Mouse (Mus musculus) hindbrain, postnatal 0 days (tissue): Measurements from ENCODE around the gene Atf3. TPM values are rescaled to one million over a fixed set of nuclear protein-coding genes. Genes with fewer than 3 reads are reported as not detected.
A peak's percentile ranks its signal among the peaks of the same experiment; 100 is the strongest.

ENCODE experiments used
- ATAC-seq: fragments of 200-750 bp; cut with Nextera tagmentation; 2 replicates; pipeline ENCODE4 v1.8.0; 2017; ENCODE audit warnings: mild to moderate bottlenecking, moderate TSS enrichment, moderate library complexity
- DNase-seq: peaks from one replicate; pipeline ENCODE4 v3.0.0-alpha.2; 2015; ENCODE audit warnings: low spot score
- H3K27ac ChIP-seq: fragments of 300-500 bp; sonication (generic); 2 replicates; pipeline ENCODE4 v1.5.1; 2014; ENCODE audit warnings: mild to moderate bottlenecking
- H3K27me3 ChIP-seq: fragments of 300-500 bp; sonication (generic); 2 replicates; pipeline ENCODE4 v1.6.1; 2014; ENCODE audit warnings: low read length, mixed read lengths; ENCODE audit not compliant: insufficient read depth
- H3K36me3 ChIP-seq: fragments of 300-500 bp; sonication (generic); 2 replicates; pipeline ENCODE4 v1.6.1; 2014; ENCODE audit warnings: low read length, mixed read lengths; ENCODE audit not compliant: insufficient read depth
- H3K4me1 ChIP-seq: fragments of 300-500 bp; sonication (generic); 2 replicates; pipeline ENCODE4 v1.6.1; 2014; ENCODE audit warnings: antibody characterized with exemption, low read length, mixed read lengths; ENCODE audit not compliant: insufficient read depth
- H3K4me2 ChIP-seq: fragments of 300-500 bp; sonication (generic); 2 replicates; pipeline ENCODE4 v1.6.1; 2014; ENCODE audit warnings: low read depth, mild to moderate bottlenecking, low read length, moderate library complexity, mixed read lengths
- H3K4me3 ChIP-seq: fragments of 300-500 bp; sonication (generic); 2 replicates; pipeline ENCODE4 v1.5.1; 2014; ENCODE audit warnings: low read length
- H3K9ac ChIP-seq: fragments of 300-500 bp; sonication (generic); replicated peaks from 2 replicates; pipeline ENCODE4 v1.6.1; 2014; ENCODE audit warnings: mild to moderate bottlenecking, low read length, moderate library complexity, mixed read lengths
- H3K9me3 ChIP-seq: fragments of 300-500 bp; sonication (generic); 2 replicates; pipeline ENCODE4 v1.6.1; 2016; ENCODE audit warnings: low read length, mixed read lengths
- CTCF ChIP-seq: IDR thresholded peaks from 2 replicates; pipeline ENCODE4 v1.5.1; 2016; ENCODE audit warnings: antibody characterized with exemption, control low read depth, low read depth
- WGBS: fragments of 180-500 bp; shearing (Covaris S2); extraction: QIAGEN DNeasy Blood & Tissue Kit; methylation state at CpG from one replicate; pipeline ENCODE4 v1.1.7; 2014; 5-methylcytosine and 5-hydroxymethylcytosine counted together
- polyA plus RNA-seq: library from polyadenylated mRNA; unstranded; fragments of >200 nt; fragmentation: Nextera tagmentation; extraction: Ambion mirVana; gene quantifications from 2 replicates; pipeline ENCODE4 v1.2.1, GENCODE M21; 2015
- total RNA-seq: library from RNA; depleted of rRNA; stranded (reverse); fragments of >200 nt; gene quantifications from 2 replicates; pipeline ENCODE4 v1.2.3, GENCODE M21; 2014

Gene Atf3
- total and polyA plus RNA-seq, 2 experiments from 2014 or later: 1.6 to 1.8 TPM

DNA sequence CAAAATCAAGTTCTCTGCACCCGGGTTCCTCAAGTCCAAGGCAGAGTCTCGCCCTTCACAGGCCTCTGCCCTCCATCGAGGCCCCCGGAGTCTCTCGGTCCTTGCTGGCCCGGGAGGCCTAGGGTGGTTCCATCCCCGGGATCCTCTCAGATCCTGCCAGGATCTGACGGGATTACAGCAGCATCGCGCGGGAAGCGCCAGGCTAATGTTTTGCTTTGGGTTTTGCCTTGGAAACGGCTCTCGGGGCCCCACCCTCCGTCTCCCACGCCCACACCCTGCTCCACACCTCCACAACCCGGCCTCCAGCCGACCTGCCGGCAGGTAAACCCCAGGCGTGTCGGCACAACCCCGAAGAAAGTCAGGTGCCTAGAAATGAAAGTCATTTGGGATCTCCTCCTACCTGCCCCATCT lies 33.0 kb downstream of the Atf3 start:
- Histone ChIP-seq H3K9ac (no peak overlapping the region), H3K4me3 (peak overlapping the region; percentile 57), H3K27me3 (peaks cover 57% of the 10 kb centered on the region), H3K36me3 (no peaks in the 10 kb centered on the region), H3K27ac (no peak overlapping the region), H3K9me3 (no peaks in the 10 kb centered on the region), H3K4me1 (0 out of 2 replicates have a peak, but pooled peaks cover 12% of the 10 kb centered on the region), H3K4me2 (peak overlapping the region; percentile 100)
- ATAC-seq: no peak
- no peak for DNase-seq
- no peak for TF ChIP-seq CTCF
- under 1% methylated on average over 22 of the region's 22 CpGs for WGBS

DNA sequence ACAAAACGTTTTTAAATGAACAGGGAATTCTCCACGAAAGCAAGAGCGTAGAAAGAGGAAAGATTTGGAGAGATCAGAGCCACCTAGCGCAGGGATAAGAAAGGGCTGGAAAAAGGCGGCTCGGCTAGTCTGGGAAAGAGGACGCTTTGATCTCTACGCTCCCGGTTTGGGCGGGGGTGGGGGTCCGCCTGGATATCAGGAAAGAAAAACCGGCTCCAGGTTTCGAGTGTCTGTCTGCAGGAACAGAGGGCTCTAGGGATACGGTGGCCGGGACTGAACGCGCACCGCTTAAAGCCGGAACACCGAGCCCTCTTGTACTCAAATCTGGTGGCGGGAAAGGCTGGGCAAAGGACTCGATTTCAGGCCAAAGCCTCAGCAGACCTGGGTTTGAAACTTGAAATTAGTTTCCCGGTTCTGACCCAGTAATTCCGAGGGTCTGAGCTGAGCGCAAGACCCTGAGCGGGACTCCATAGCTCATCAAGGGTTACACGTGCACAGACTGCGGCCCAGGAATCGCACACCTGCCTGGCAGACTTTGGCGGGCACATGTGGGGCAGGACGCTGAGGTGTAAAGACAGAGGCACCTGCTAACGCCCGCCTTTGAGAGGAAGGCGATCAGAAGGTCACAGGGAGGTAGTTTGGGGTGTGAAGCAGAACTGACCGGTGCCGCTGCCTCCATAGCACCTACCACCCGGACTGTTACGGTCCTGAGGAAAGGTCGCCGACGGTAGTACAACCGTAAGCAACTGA lies 33.6 kb downstream of the Atf3 start:
- Histone ChIP-seq H3K4me1 (0 out of 2 replicates have a peak, but pooled peaks cover 12% of the 10 kb centered on the region), H3K9ac (0 out of 2 replicates have a peak overlapping the region, but pooled peaks have one; percentile 45), H3K27me3 (peaks cover 57% of the 10 kb centered on the region), H3K36me3 (no peaks in the 10 kb centered on the region), H3K4me2 (peak overlapping the region; percentile 100), H3K27ac (no peak overlapping the region), H3K9me3 (no peaks in the 10 kb centered on the region), H3K4me3 (peak overlapping the region; percentile 57)
- 2% methylated on average over 42 of the region's 42 CpGs for WGBS
- ATAC-seq (no peak), DNase-seq (peak; percentile 54)
- TF ChIP-seq CTCF: peak; percentile 24; the same call in 1 of the 2 replicates

DNA sequence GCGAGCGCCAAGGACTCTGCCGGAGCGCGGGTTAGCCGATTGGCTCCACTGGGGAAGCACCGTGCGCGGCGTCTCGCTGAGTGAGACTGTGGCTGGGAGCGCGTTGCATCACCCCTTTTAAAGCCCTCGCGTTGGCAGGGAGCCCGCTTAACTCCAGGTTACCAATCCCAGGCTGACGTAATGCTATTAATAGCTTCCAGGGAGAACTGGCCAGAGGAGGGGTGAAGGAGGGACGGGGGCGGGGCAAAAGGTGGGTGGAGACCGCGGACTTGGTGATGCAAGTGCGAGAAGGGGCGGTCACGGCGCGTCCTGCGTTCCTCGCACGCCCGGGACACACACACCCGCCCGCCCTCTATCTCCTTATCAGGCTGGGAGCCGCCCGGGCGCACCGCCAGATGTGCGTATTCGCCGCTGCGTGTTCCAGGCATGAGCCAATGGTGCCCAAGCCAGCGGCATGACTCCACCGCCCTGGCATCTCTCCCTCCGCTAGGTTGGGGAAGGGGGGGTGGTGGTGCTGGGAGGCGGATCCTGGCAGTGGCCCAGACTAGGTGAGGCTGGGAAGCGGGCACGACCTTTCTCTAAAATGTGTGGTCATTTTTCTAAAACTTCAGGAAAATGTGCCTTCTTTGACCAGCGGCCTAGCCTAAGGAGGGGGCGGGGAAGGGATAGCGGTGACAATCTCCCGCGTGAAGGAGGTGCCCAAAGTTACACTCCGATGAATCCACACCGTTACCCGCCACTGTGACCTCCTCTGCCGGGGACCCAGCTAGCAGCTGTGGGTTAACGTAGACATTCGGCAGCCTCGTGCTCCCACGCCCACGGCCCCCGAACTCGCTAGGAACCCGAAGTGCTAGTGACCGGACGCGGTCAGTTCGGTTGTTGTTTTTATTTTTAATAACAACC lies 34.4 kb downstream of the Atf3 start:
- WGBS: under 1% methylated on average over 66 of the region's 67 CpGs
- Histone ChIP-seq H3K9ac (peak overlapping the region; percentile 45), H3K4me3 (peak overlapping the region; percentile 57), H3K4me1 (peaks cover 16% of the 10 kb centered on the region; the same call in 1 of the 2 replicates), H3K4me2 (peak overlapping the region; percentile 100), H3K27me3 (peaks cover 60% of the 10 kb centered on the region), H3K27ac (peak overlapping the region; percentile 42; the same call in 1 of the 2 replicates), H3K36me3 (no peaks in the 10 kb centered on the region), H3K9me3 (no peaks in the 10 kb centered on the region)
- peak; percentile 84 for DNase-seq
- TF ChIP-seq CTCF: no peak
- peak; percentile 81 for ATAC-seq

DNA sequence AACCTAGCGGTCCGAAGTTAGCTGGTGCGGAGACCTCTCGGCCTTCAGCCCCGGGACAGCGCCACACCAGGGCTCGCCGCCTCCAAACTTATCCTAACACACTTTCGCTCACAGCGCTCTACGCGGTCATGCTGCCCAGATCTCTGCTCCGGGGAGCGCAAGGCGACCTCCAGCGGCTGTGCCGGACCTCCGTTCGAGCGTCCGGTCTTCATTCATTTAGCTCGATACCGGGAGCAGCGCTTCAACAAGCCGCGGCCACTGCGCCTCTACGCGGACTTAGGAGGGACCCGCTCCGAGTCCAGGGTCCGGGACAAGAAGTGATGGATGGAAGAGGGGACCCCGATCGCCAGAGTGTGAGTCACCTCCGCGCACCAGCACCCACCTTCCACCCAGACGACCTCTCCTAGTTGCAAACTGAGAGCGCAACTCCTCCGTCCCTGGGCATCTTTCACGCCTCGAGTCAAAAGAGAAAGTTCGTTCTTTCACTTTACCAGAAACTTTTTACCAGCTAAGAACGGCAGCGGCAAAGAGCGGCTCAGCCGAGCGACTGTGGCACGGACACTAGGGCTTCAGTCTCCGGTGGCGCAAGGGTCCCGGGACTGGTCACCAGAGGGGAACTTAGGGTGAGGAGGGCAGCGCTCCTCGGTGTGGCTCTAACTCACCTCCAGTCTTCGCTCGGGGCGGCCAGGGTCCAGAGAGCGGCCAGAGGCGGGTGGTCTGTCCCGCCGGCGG lies 35.2 kb downstream of the Atf3 start:
- Histone ChIP-seq H3K36me3 (no peaks in the 10 kb centered on the region), H3K4me2 (peak overlapping the region; percentile 100), H3K9me3 (no peaks in the 10 kb centered on the region), H3K4me1 (peaks cover 16% of the 10 kb centered on the region; the same call in 1 of the 2 replicates), H3K4me3 (peak overlapping the region; percentile 57), H3K27ac (peak overlapping the region; percentile 42; the same call in 1 of the 2 replicates), H3K27me3 (peaks cover 57% of the 10 kb centered on the region), H3K9ac (peak overlapping the region; percentile 45)
- DNase-seq (peak; percentile 70), ATAC-seq (0 out of 2 replicates have a peak, but pooled peaks have one; percentile 18)
- peak; percentile 60 for TF ChIP-seq CTCF
- under 1% methylated on average over 61 of the region's 61 CpGs for WGBS

DNA sequence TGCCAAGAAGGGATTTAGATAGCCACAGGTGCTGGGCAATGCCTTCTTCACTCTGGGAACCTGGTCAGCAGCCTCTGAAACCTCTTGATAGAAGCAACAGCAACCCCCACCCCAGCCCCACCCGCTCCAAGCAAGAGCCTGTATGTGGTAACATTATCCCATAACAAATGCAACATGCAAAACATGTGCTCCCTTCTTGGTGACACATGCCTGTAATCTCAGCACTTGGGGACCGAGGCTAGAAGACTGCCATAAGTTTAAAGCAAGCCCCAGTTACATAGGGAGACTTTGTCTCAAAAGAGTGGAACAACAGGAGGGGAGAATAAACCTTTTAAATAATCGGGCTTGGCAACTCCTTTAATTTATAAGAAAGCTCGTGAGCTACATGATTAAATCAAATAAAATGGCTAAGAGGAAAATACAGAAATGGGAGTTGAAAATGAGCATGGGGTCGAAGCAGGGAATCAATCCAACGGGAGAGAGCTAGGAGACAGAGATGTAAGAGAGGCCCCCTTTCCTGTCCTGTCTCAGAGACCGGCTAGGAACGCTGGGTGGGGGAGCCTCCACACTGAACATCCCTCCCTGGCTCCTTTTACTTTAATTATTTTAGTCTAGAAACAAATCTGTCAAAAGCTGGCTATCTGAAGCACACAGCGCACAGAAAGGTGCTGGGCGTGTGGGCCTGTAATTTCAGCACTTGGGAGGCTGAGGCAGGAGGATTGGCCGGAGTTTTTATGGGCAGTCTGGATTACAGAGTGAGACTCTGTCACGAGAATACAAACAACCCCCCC lies 36.2 kb downstream of the Atf3 start:
- DNase-seq (no peak), ATAC-seq (no peak)
- Histone ChIP-seq H3K9me3 (no peaks in the 10 kb centered on the region), H3K9ac (no peak overlapping the region), H3K36me3 (no peaks in the 10 kb centered on the region), H3K4me3 (no peak overlapping the region), H3K27me3 (peaks cover 50% of the 10 kb centered on the region), H3K4me1 (peaks cover 16% of the 10 kb centered on the region; the same call in 1 of the 2 replicates), H3K4me2 (peak overlapping the region; percentile 100; the same call in 1 of the 2 replicates), H3K27ac (no peak overlapping the region)
- no peak for TF ChIP-seq CTCF
- 50% methylated on average over 12 of the region's 12 CpGs for WGBS
